ENCODE assay signal across 8 mouse cellular contexts in genomic region chr11:74831606-74832451, GRCm38 (mm10). TPM values are rescaled to one million over a fixed set of nuclear protein-coding genes. Genes with fewer than 3 reads are reported as not detected.
A peak's percentile ranks its signal among the peaks of the same experiment; 100 is the strongest.
DNase-seq lines count a peak whose midpoint lies in the region; ATAC-seq and TF ChIP-seq lines count a peak whose summit lies in the region.

No protein-coding gene starts in this region.

- H3K9ac ChIP-seq in hindbrain, embryonic 14.5 days = peak overlapping the region; percentile 92

- no peak for TF ChIP-seq CTCF in Patski (IDR thresholded peaks at IDR 0.05)

- H3K36me3 ChIP-seq in hindbrain, embryonic 14.5 days (replicated peaks; ENCODE audit: control insufficient read depth, insufficient read depth) = peaks cover 4% of the 10 kb centered on the region

- H3K27ac ChIP-seq in hindbrain, embryonic 14.5 days = peak overlapping the region; percentile 95

- H3K27me3 ChIP-seq in Patski = no peaks in the 10 kb centered on the region
- no peaks in the 10 kb centered on the region for H3K27me3 ChIP-seq in hindbrain, embryonic 14.5 days (ENCODE audit: control insufficient read depth, insufficient read depth, low read length)

- H3K4me3 ChIP-seq in hindbrain, embryonic 14.5 days (replicated peaks; ENCODE audit: low read length) = peak overlapping the region; percentile 81

- WGBS in hindbrain, embryonic 14.5 days = under 1% methylated on average over 60 of the region's 61 CpGs

- DNase-seq in Patski (ENCODE audit: low read depth, low spot score) = peak; percentile 93
- DNase-seq in cerebellum, postnatal 14 days = peak; percentile 99 to 100
- DNase-seq in frontal cortex, postnatal 25 days (ENCODE audit: low spot score in 2 of 2) = peak; percentile 93 to 97
- DNase-seq in hindbrain, embryonic 14.5 days (ENCODE audit: low spot score) = peak; percentile 97
- DNase-seq in layer of hippocampus, postnatal 36 days = peak; percentile 99
- peak; percentile 99 for DNase-seq in lung, postnatal 36 days
- DNase-seq in retina, postnatal 1 day = peak; percentile 99
- peak; percentile 99 for DNase-seq in urinary bladder, adult 18-20 months (ENCODE audit: low spot score in 2 of 2)

- peaks cover 27% of the 10 kb centered on the region for H3K4me1 ChIP-seq in hindbrain, embryonic 14.5 days (replicated peaks; ENCODE audit: control insufficient read depth, insufficient read depth, low read length)

- no peaks in the 10 kb centered on the region for H3K9me3 ChIP-seq in hindbrain, embryonic 14.5 days (ENCODE audit: control insufficient read depth, low read length)

- ATAC-seq in Patski = peak; percentile 54
- peak; percentile 77 for ATAC-seq in hindbrain, embryonic 14.5 days (ENCODE audit: low FRiP score)

- POLR2A ChIA-PET in Patski (lab: Charles Lee) = interaction anchor here (0.9 to 1.7 kb wide), 2 partner anchors 9 to 16 kb away, joined by 4 to 5 read pairs; no protein-coding TSS in a partner anchor

- H3K4me2 ChIP-seq in hindbrain, embryonic 14.5 days (replicated peaks) = peak overlapping the region; percentile 90

- in situ Hi-C loops in Patski (cut with MboI; ENCODE audit: low pct_unique_long_range_greater_than_20kb) = no loop called here

- CTCF ChIA-PET in Patski (lab: Charles Lee) = interaction anchor here (1.1 kb wide), 1 partner anchor 8 kb away, joined by 3 read pairs; no protein-coding TSS in a partner anchor

RNA-seq across cellular contexts. Expression of gene Mnt, which starts 1.1 kb away (rescaled TPM):
- 24.7 TPM for polyA plus RNA-seq in Patski (2021)
- 8.3 and 8.8 TPM in 2 replicates for polyA plus RNA-seq in hindbrain, embryonic 14.5 days (2014; fragmentation: Nextera tagmentation; extraction: Ambion mirVana)
- total RNA-seq in layer of hippocampus, postnatal 36 days (2021) = 10 to 100 TPM; 28.3 to 30.5 TPM

Comparison
In these comparisons a context has a peak if more than half of its experiments do, and no peak if none do; other contexts are left out.
1. Peak in every context shown above with its lines: DNase-seq, ATAC-seq, H3K4me3 ChIP-seq and H3K27ac ChIP-seq.